Mouse (Mus musculus): Measurements from ENCODE around the gene Olfr617. TPM values are rescaled to one million over a fixed set of nuclear protein-coding genes. Genes with fewer than 3 reads are reported as not detected.
"Not testable (repeated sequence)": the region's sequence is repeated elsewhere in the genome, so short reads cannot be mapped to it uniquely, and the experiment has no call there.

Olfr617 gene
- not detected in 2 replicates for polyA plus RNA-seq (2015; fragmentation: Nextera tagmentation; extraction: Ambion mirVana)

DNA sequence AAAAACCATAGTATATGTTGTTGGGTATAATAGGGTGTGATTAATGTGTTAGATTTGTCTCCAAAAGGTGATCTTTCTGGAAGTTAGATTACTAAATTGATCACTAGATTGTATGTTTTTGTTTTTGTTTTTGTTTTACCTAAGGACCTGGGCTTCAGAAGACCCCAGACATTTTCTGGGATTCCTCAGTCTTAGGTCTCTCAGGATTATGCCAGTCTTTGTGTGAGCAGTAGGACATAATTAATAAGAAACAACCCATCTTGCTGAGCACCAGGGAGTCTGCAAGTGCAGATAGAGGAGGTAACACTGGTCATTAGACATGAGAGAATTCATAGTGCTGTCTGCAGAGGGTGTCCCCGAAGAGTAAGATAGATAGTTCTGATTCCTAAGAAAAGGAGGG is at the start of gene Olfr617:
TSS of gene Olfr617 (plus strand) at position 301 of the 400 bp plus-strand sequence.
- no peaks in the 10 kb centered on the region for H3K36me3 ChIP-seq (ENCODE audit: control insufficient read depth, insufficient read depth)
- no peaks in the 10 kb centered on the region for H3K27me3 ChIP-seq (ENCODE audit: control insufficient read depth, insufficient read depth, low read length)
- no peak for ATAC-seq (replicated peaks; ENCODE audit: extremely low read depth, insufficient read depth, low FRiP score)
- no peak within 1 kb of the TSS for H3K4me3 ChIP-seq (ENCODE audit: low read length)
- no peak within 1 kb of the TSS for H3K4me2 ChIP-seq (ENCODE audit: low read depth, low read length)
- H3K9me3 ChIP-seq (replicated peaks; ENCODE audit: control insufficient read depth, low read length): no peaks in the 10 kb centered on the region
- H3K27ac ChIP-seq (ENCODE audit: low read length): no peak within 1 kb of the TSS
- no peaks in the 10 kb centered on the region for H3K4me1 ChIP-seq (ENCODE audit: control insufficient read depth, insufficient read depth, low read length)
- no peak within 1 kb of the TSS for H3K9ac ChIP-seq (ENCODE audit: low read length)
- WGBS: 64% methylated on average over 1 of the region's 1 CpGs

DNA sequence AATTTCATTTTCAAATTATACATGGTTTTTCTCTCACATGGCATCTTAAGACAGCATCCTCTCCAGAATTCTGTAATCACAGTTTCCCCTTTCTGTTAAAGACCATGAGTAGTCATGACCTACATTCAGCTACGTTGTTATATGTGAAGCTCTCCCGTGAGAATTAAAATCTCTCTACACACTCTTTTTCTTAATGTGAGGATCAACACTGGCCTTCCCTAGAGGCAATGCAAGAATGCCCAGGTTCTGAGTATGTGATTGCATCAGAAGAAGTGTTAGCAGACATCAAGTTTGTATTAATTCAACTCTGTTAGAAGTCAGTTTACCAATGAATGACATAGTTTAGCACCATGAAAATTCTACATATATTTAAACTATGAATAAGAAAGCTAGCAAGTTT is 30.2 kb upstream of the Olfr617 start, which contains the start of gene Olfr612:
TSS of gene Olfr612 (minus strand) at position 101 of the 400 bp plus-strand sequence.
- H3K27ac ChIP-seq (ENCODE audit: low read length); ATAC-seq (replicated peaks; ENCODE audit: extremely low read depth, insufficient read depth, low FRiP score); H3K9ac ChIP-seq (ENCODE audit: low read length); H3K36me3 ChIP-seq (ENCODE audit: control insufficient read depth, insufficient read depth); H3K4me1 ChIP-seq (ENCODE audit: control insufficient read depth, insufficient read depth, low read length); H3K4me3 ChIP-seq (ENCODE audit: low read length); H3K4me2 ChIP-seq (ENCODE audit: low read depth, low read length); H3K27me3 ChIP-seq (ENCODE audit: control insufficient read depth, insufficient read depth, low read length); H3K9me3 ChIP-seq (replicated peaks; ENCODE audit: control insufficient read depth, low read length): not testable (repeated sequence)
- WGBS: 70% methylated on average over 2 of the region's 2 CpGs

DNA sequence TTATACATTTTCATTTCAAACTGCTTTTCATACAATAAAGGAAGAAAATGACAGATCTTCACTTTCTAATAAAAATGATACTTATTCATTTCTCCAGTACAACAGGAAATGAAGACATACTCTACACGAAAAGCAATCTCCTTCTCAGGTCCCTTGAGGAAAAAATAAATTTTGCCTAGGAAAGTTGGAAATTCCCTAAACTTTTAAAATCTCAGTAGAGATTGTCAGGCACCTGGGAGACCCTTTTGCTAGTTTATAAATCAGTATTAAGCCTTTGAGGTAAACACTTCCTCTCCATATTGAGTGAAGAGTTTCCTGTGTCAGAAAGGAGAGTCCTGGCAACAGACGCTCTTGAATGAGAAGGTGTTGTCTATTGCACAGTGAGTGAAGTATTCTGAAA is 25.1 kb upstream of the Olfr617 start, which contains the start of gene Olfr613:
TSS of gene Olfr613 (plus strand) at position 301 of the 400 bp plus-strand sequence.
- WGBS: 60% methylated on average over 2 of the region's 2 CpGs
- Histone ChIP-seq H3K27me3 (ENCODE audit: control insufficient read depth, insufficient read depth, low read length) (no peaks in the 10 kb centered on the region), H3K27ac (ENCODE audit: low read length) (no peak within 1 kb of the TSS), H3K9me3 (replicated peaks; ENCODE audit: control insufficient read depth, low read length) (0 out of 2 replicates have a peak, but pooled peaks cover 4% of the 10 kb centered on the region), H3K4me3 (ENCODE audit: low read length) (no peak within 1 kb of the TSS), H3K4me2 (ENCODE audit: low read depth, low read length) (no peak within 1 kb of the TSS), H3K9ac (ENCODE audit: low read length) (no peak within 1 kb of the TSS), H3K4me1 (ENCODE audit: control insufficient read depth, insufficient read depth, low read length) (no peaks in the 10 kb centered on the region), H3K36me3 (ENCODE audit: control insufficient read depth, insufficient read depth) (no peaks in the 10 kb centered on the region)
- ATAC-seq (replicated peaks; ENCODE audit: extremely low read depth, insufficient read depth, low FRiP score): no peak

DNA sequence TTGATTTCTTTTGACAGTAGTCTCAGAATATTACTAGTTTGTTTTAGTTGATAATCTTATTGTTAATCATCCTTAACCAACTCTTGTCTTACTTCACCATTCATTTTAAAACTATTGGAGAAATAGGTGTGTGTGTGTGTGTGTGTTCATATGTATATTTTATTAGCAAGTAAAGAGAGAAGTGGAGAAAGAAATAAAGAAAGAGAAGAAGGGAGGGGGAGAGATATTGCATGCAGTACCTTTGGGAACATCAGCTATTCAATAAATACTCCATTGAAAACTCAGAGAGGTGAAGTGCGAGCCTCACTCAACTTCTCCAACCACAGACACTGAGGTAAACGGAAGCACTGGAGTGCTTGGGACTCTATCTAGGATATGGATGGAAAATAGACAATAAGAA is 17.1 kb upstream of the Olfr617 start, which contains the start of gene Olfr615:
TSS of gene Olfr615 (plus strand) at position 301 of the 400 bp plus-strand sequence.
- ATAC-seq (replicated peaks; ENCODE audit: extremely low read depth, insufficient read depth, low FRiP score): no peak
- WGBS: 66% methylated on average over 2 of the region's 2 CpGs
- H3K36me3 ChIP-seq (ENCODE audit: control insufficient read depth, insufficient read depth): no peaks in the 10 kb centered on the region

DNA sequence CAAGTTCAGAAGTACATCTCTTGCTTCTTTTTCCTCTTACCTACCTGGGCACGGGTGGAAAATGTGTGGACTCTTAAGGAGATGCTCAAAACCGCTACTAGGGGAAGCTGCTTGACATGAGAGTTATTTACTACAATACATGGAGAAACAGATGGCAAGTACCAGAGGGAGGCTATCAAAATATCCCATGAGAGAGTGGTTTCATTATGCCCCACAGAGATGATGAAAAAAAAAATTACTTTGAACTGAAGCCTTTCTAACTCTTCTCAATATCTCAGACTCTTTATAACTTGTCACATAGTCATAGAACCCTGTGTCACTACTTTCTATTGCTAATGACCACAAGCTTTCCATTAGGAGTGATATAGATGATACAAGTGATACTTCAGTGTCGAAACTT is 3.8 kb upstream of the Olfr617 start, which contains the start of gene Olfr616:
TSS of gene Olfr616 (minus strand) at position 101 of the 400 bp plus-strand sequence.
- Histone ChIP-seq H3K27ac (ENCODE audit: low read length) (no peak within 1 kb of the TSS), H3K9ac (ENCODE audit: low read length) (no peak within 1 kb of the TSS), H3K9me3 (replicated peaks; ENCODE audit: control insufficient read depth, low read length) (no peaks in the 10 kb centered on the region), H3K4me1 (ENCODE audit: control insufficient read depth, insufficient read depth, low read length) (no peaks in the 10 kb centered on the region), H3K4me2 (ENCODE audit: low read depth, low read length) (no peak within 1 kb of the TSS), H3K27me3 (ENCODE audit: control insufficient read depth, insufficient read depth, low read length) (no peaks in the 10 kb centered on the region), H3K4me3 (ENCODE audit: low read length) (no peak within 1 kb of the TSS), H3K36me3 (ENCODE audit: control insufficient read depth, insufficient read depth) (no peaks in the 10 kb centered on the region)
- ATAC-seq (replicated peaks; ENCODE audit: extremely low read depth, insufficient read depth, low FRiP score): no peak
- 82% methylated on average over 3 of the region's 3 CpGs for WGBS

More for the DNA sequence above, 17.1 kb upstream of the Olfr617 start, which contains the start of gene Olfr615:
- H3K4me2 ChIP-seq (ENCODE audit: low read depth, low read length): no peak within 1 kb of the TSS
- H3K4me3 ChIP-seq (ENCODE audit: low read length): no peak within 1 kb of the TSS
- no peaks in the 10 kb centered on the region for H3K9me3 ChIP-seq (replicated peaks; ENCODE audit: control insufficient read depth, low read length)
- no peaks in the 10 kb centered on the region for H3K4me1 ChIP-seq (ENCODE audit: control insufficient read depth, insufficient read depth, low read length)
- H3K27ac ChIP-seq (ENCODE audit: low read length): no peak within 1 kb of the TSS
- no peaks in the 10 kb centered on the region for H3K27me3 ChIP-seq (ENCODE audit: control insufficient read depth, insufficient read depth, low read length)
- no peak within 1 kb of the TSS for H3K9ac ChIP-seq (ENCODE audit: low read length)

DNA sequence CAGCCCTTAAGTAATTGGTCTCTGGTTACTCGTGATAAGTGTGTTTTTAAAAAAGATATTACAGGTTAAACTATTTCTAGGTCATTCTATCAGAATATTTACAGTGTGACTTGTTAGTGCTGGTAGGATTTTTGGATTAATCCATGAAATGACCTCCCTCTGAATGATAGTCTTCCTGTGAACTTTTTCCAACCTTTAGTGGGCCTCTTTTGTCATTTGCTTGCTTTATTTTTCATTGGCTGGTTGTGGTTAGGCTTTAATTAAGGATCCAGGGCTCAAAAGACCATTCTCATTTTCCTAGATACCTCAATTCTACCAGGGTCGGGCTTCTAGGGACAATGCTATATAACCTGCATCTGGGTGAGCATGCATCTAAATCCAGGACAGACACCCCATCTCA is 16.9 kb downstream of the Olfr617 start, which contains the start of gene Olfr618:
TSS of gene Olfr618 (plus strand) at position 301 of the 400 bp plus-strand sequence.
- Histone ChIP-seq H3K9ac (ENCODE audit: low read length) (no peak within 1 kb of the TSS), H3K4me2 (ENCODE audit: low read depth, low read length) (no peak within 1 kb of the TSS), H3K27ac (ENCODE audit: low read length) (no peak within 1 kb of the TSS), H3K4me1 (ENCODE audit: control insufficient read depth, insufficient read depth, low read length) (no peaks in the 10 kb centered on the region), H3K36me3 (ENCODE audit: control insufficient read depth, insufficient read depth) (no peaks in the 10 kb centered on the region), H3K4me3 (ENCODE audit: low read length) (no peak within 1 kb of the TSS), H3K27me3 (ENCODE audit: control insufficient read depth, insufficient read depth, low read length) (no peaks in the 10 kb centered on the region), H3K9me3 (replicated peaks; ENCODE audit: control insufficient read depth, low read length) (no peaks in the 10 kb centered on the region)
- WGBS: 57% methylated on average over 2 of the region's 2 CpGs
- ATAC-seq (replicated peaks; ENCODE audit: extremely low read depth, insufficient read depth, low FRiP score): no peak

DNA sequence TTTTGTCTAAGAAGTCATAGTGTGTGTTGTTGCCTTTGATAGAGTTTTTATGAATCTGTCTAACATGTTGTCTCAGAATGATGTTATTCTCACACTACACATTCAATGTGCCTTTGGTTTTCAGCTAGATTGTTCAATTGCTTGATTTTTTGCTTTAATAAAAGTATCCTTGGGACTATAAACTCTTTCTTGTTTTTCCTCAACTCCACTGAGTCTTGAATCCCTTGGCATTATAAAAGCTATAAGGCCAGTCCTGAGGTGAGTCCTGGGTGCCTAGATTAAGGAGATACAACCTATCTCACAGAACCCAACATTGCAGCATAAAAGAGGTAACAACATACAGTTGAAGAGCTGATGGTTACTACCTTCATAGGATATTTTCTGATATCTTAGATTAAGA is 27.4 kb downstream of the Olfr617 start, which contains the start of gene Olfr619:
TSS of gene Olfr619 (plus strand) at position 301 of the 400 bp plus-strand sequence.
- no peaks in the 10 kb centered on the region for H3K9me3 ChIP-seq (replicated peaks; ENCODE audit: control insufficient read depth, low read length)
- no peaks in the 10 kb centered on the region for H3K36me3 ChIP-seq (ENCODE audit: control insufficient read depth, insufficient read depth)
- ATAC-seq (replicated peaks; ENCODE audit: extremely low read depth, insufficient read depth, low FRiP score): no peak
- H3K4me1 ChIP-seq (ENCODE audit: control insufficient read depth, insufficient read depth, low read length): no peaks in the 10 kb centered on the region
- no peak within 1 kb of the TSS for H3K4me2 ChIP-seq (ENCODE audit: low read depth, low read length)
- no peak within 1 kb of the TSS for H3K4me3 ChIP-seq (ENCODE audit: low read length)
- H3K27ac ChIP-seq (ENCODE audit: low read length): no peak within 1 kb of the TSS
- no peak within 1 kb of the TSS for H3K9ac ChIP-seq (ENCODE audit: low read length)
- no peaks in the 10 kb centered on the region for H3K27me3 ChIP-seq (ENCODE audit: control insufficient read depth, insufficient read depth, low read length)

DNA sequence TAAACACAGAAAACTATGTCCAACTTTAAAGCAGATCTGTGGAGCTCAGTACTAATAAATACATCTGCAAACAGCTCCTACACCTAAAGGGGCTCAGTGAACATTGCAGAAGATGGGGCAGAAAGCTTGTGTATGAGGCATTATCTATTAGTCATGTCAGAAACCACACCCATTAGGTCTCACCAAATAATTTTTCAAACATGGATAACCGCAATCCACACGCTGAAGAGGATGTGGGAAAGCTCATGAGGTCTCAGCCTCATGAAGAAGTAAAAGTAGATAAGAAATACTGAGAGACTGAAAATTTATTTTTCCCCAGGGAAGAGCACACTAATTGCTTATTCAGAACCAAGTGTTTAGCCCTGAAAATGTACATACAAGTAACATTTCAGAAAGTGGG is 34.6 kb downstream of the Olfr617 start:
- Histone ChIP-seq H3K4me3 (ENCODE audit: low read length) (no peak overlapping the region), H3K36me3 (ENCODE audit: control insufficient read depth, insufficient read depth) (no peaks in the 10 kb centered on the region)

DNA sequence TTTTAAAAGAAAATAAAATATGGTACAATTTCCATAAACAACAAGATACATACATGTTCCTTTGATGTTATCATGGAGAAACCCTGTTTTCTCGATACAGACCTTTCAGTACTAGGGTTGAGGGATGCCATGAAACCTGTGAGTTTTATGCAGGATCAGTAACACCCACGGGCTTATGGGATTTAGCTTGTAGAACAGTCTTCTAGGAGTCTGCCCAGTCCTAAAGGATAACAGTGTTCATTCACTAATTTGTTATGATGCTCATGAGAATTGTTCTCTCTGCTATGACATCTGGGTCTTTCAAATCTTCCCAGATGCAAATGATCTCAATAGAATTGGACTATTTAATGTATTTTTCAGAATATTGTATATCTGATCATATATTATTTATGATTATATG is 39.6 kb downstream of the Olfr617 start, which contains the start of gene Olfr620:
TSS of gene Olfr620 (minus strand) at position 101 of the 400 bp plus-strand sequence.
- WGBS: 69% methylated on average over 2 of the region's 2 CpGs
- Histone ChIP-seq H3K4me2 (ENCODE audit: low read depth, low read length) (no peak within 1 kb of the TSS), H3K4me3 (ENCODE audit: low read length) (no peak within 1 kb of the TSS), H3K36me3 (ENCODE audit: control insufficient read depth, insufficient read depth) (no peaks in the 10 kb centered on the region), H3K9me3 (replicated peaks; ENCODE audit: control insufficient read depth, low read length) (no peaks in the 10 kb centered on the region), H3K27me3 (ENCODE audit: control insufficient read depth, insufficient read depth, low read length) (no peaks in the 10 kb centered on the region), H3K27ac (ENCODE audit: low read length) (no peak within 1 kb of the TSS), H3K9ac (ENCODE audit: low read length) (no peak within 1 kb of the TSS), H3K4me1 (ENCODE audit: control insufficient read depth, insufficient read depth, low read length) (no peaks in the 10 kb centered on the region)
- no peak for ATAC-seq (replicated peaks; ENCODE audit: extremely low read depth, insufficient read depth, low FRiP score)

More for the DNA sequence above, 34.6 kb downstream of the Olfr617 start:
- H3K9me3 ChIP-seq (replicated peaks; ENCODE audit: control insufficient read depth, low read length): no peaks in the 10 kb centered on the region
- H3K4me2 ChIP-seq (ENCODE audit: low read depth, low read length): no peak overlapping the region
- 69% methylated on average over 2 of the region's 2 CpGs for WGBS
- no peaks in the 10 kb centered on the region for H3K4me1 ChIP-seq (ENCODE audit: control insufficient read depth, insufficient read depth, low read length)
- no peaks in the 10 kb centered on the region for H3K27me3 ChIP-seq (ENCODE audit: control insufficient read depth, insufficient read depth, low read length)
- H3K9ac ChIP-seq (ENCODE audit: low read length): no peak overlapping the region
- no peak overlapping the region for H3K27ac ChIP-seq (ENCODE audit: low read length)
- ATAC-seq (replicated peaks; ENCODE audit: extremely low read depth, insufficient read depth, low FRiP score): no peak

All from heart, embryonic 16.5 days (tissue).